Mouse (Mus musculus) small intestine, adult 2 months (tissue): ENCODE measurements at regions not wholly inside any gene's neighbourhood (a gene's known extent, or its start where the extent isn't known, plus 50 kb on each side); places are given as distances from the start of the nearest gene placed in this dataset.

ENCODE experiments used
- H3K27ac ChIP-seq: fragments of 200-500 bp; 2 replicates; pipeline ENCODE4 v1.5.1; 2012; ENCODE audit warnings: low read depth, low read length, control low read depth, inconsistent platforms; ENCODE audit not compliant: insufficient read depth
- H3K27me3 ChIP-seq: fragments of 200-500 bp; 2 replicates; pipeline ENCODE4 v1.6.1; 2012; ENCODE audit warnings: mild to moderate bottlenecking, moderate library complexity, low read length, inconsistent platforms; ENCODE audit not compliant: control insufficient read depth, insufficient read depth
- H3K36me3 ChIP-seq: fragments of 200-500 bp; 2 replicates; pipeline ENCODE4 v1.6.1; 2012; ENCODE audit warnings: mild to moderate bottlenecking, low read length, control low read depth, inconsistent platforms; ENCODE audit not compliant: control insufficient read depth, insufficient read depth
- H3K4me1 ChIP-seq: fragments of 200-500 bp; 2 replicates; pipeline ENCODE4 v1.6.1; 2012; ENCODE audit warnings: low read length, inconsistent platforms, mixed read lengths; ENCODE audit not compliant: control insufficient read depth, insufficient read depth, insufficient read length
- H3K4me3 ChIP-seq: fragments of 200-500 bp; 2 replicates; pipeline ENCODE4 v1.5.1; 2012; ENCODE audit warnings: low read depth, mild to moderate bottlenecking, control low read depth, inconsistent platforms, low read length, moderate library complexity
- CTCF ChIP-seq: fragments of 200-500 bp; IDR thresholded peaks from 2 replicates; pipeline ENCODE4 v1.5.1; 2012; ENCODE audit warnings: low read depth, mild to moderate bottlenecking, control low read depth, inconsistent platforms, low read length, moderate library complexity, mixed read lengths; ENCODE audit not compliant: insufficient replicate concordance, insufficient read length; ENCODE audit errors: extremely low read depth
- POLR2A ChIP-seq: fragments of 200-500 bp; IDR thresholded peaks from 2 replicates; pipeline ENCODE4 v1.6.1; 2012; ENCODE audit warnings: low read depth, mild to moderate bottlenecking, control low read depth, inconsistent platforms, low read length, moderate library complexity
- WGBS: fragments of 180-500 bp; shearing (Covaris S2); methylation state at CpG from one replicate; pipeline ENCODE4 v1.1.7; 2018; 5-methylcytosine and 5-hydroxymethylcytosine counted together

DNA sequence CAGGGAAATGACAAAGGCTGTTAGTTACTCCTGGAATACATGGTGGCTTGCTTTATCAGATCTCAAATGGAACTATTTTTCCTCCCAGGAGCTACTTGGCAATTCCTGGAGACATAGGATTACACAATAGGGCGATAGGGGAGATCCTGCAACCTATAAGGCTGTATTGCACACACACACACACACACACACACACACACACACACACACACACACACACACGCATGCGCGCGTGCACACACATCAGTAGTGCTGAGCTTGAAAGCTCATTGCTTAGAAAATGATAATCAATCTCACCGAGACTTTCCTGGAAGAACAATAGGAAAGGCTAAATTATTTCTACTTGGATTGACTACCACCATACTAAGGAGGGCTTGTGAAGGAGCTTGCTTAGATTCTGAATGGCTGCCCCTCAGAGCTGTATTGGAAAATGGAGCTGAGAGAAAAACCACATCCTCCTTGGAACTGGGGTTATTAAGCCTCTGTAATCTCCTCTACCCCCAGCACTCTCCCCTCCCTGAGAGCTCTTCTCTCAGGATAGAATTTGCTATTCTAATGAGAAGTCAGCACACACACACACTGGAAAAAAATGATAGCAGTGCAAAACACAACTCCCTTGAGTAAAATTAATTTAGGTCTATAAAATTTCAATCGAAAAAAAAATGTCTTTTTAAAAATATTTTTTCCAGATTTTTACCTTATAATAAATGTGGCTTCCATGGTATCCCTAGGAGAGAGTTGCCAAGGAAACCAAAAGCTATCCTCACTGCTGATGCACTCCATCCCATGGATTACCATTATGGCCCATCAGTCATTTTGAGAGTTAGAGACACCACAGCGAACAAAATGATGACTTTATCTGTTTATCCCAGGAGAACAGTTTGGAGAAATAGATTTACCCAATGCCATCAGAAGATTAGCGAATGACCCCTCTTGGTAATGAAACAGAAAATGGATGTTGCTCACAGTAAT lies 217.1 kb upstream of the Slco3a1 start:
- no peak for TF ChIP-seq POLR2A
- no peak for TF ChIP-seq CTCF
- no peak overlapping the region for H3K27ac ChIP-seq
- WGBS: 84% methylated on average over 9 of the region's 9 CpGs
- no peak overlapping the region for H3K4me3 ChIP-seq
- no peaks in the 10 kb centered on the region for H3K36me3 ChIP-seq
- no peaks in the 10 kb centered on the region for H3K4me1 ChIP-seq
- H3K27me3 ChIP-seq: no peaks in the 10 kb centered on the region

DNA sequence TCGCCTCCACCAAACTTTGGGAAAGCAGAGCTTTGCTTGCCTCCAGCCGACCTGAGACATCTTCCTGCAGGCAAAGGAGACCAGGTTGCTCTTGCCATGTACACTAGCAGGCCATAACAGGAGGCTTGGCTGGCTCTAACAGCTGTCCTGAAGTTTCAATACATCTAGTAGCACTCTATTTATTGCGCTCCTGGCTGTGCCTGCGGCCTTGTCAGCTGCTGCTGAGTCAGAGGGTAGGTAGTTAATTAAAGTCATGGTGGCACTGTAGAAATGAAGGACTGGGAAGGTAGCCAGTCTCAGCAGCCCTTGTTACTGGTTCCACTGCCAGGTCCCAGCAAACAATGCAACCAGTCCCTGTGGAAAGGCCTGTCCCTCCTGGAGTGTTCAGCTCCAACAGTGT lies 212.0 kb upstream of the Slco3a1 start:
- no peaks in the 10 kb centered on the region for H3K36me3 ChIP-seq
- H3K4me3 ChIP-seq: no peak overlapping the region
- H3K27me3 ChIP-seq: no peaks in the 10 kb centered on the region
- 74% methylated on average over 4 of the region's 4 CpGs for WGBS
- no peak for TF ChIP-seq POLR2A
- no peak for TF ChIP-seq CTCF
- no peak overlapping the region for H3K27ac ChIP-seq
- H3K4me1 ChIP-seq: no peaks in the 10 kb centered on the region

DNA sequence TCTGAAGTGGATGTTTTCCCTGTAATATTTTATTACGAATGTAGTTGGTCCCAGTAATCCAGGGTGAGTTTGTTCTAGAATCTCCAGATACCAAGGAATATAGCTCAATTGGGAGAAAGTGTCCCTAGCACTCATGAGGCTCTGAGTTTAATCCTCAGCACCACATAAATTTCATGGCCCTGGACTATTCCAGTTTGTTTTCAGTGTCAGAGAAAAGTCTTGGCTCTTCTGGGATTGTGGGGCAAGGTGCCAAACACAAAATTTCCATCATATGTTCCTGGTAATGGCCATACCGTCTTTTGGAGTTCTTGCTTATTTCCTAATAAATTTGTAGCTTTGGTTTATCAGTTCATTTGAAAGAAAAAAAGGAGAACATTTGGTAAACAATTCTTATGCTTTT lies 202.9 kb upstream of the Slco3a1 start:
- WGBS: 85% methylated on average over 2 of the region's 2 CpGs
- Histone ChIP-seq H3K36me3 (no peaks in the 10 kb centered on the region), H3K4me1 (no peaks in the 10 kb centered on the region), H3K4me3 (no peak overlapping the region), H3K27ac (no peak overlapping the region), H3K27me3 (no peaks in the 10 kb centered on the region)
- TF ChIP-seq POLR2A (no peak), CTCF (no peak)

DNA sequence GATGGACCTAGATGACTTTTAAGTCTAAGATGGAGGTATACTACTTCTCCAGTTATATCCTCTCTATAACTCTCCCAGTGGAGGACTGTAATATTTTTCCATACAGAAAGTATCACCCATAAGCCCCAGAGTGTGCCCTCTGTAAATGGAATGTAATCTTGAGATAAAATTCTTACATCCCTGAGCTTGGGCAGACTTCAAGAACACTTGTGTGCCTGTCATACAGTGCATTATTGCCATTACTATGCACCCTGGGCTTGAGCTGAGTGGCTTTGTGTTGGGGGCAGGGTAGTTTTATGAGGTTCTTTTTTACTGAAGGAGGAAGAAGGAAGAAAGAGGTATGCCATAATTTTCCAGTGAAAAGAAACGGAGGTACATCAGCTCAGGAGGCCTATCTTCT lies 193.1 kb upstream of the Slco3a1 start:
- TF ChIP-seq POLR2A (no peak), CTCF (no peak)
- H3K4me1 ChIP-seq: no peaks in the 10 kb centered on the region
- no peaks in the 10 kb centered on the region for H3K27me3 ChIP-seq
- H3K36me3 ChIP-seq: no peaks in the 10 kb centered on the region
- 34% methylated on average over 1 of the region's 1 CpGs for WGBS
- no peak overlapping the region for H3K4me3 ChIP-seq
- H3K27ac ChIP-seq: no peak overlapping the region

DNA sequence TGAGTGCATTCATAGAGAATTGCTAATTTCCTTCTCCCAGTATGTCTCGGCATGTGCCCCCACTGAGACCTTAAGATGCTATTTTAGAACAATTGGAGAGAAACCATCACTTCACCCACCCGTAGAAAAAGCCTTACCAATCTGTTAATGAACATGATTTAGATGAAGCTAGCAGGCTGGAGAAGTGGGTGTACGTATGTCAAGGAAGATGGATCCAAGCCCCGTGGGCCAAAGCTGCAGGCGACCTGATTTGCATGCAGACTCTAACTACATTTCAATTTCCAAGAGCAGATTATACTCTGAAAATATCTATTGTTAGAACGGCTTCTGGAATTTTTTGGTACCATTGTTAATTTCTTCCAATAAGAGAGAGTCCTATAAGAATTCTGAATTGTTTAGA lies 180.4 kb upstream of the Slco3a1 start:
- WGBS: 80% methylated on average over 6 of the region's 6 CpGs
- TF ChIP-seq POLR2A: no peak
- no peak for TF ChIP-seq CTCF
- H3K36me3 ChIP-seq: no peaks in the 10 kb centered on the region
- H3K4me1 ChIP-seq: no peaks in the 10 kb centered on the region
- H3K27ac ChIP-seq: no peak overlapping the region
- no peaks in the 10 kb centered on the region for H3K27me3 ChIP-seq
- no peak overlapping the region for H3K4me3 ChIP-seq

DNA sequence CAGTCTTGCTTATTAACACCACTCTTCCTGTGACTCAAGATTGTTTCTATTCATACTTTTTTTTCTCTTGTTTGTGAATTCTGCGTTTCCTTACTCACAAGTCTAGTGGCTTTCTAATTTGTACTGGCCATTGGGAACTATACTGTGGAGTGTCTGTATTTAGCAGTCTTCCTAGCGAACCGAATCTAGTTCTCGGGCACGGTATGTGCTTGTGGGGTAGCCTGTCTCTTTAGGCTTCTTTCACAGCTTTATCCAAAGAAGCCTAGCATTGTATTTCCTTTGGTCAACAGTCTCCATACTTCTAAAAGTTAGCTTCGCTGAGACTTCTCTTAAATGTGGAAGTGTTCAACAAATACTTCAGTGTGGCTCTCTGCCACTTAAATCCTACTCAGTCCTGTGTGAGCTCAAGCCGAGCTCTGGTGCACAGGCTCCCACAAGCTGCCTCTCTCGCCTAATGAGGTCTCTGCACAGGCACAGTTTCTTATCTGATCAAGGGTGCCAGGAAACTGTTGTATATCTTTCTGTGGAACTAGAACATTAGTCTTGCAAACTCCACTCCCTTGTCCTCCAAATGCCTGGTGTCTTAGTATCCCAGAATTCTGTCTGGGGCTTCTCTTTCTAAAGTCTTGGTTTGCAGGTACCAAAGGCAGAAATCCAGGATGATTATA lies 171.9 kb upstream of the Slco3a1 start:
- Histone ChIP-seq H3K27me3 (no peaks in the 10 kb centered on the region), H3K27ac (no peak overlapping the region), H3K4me1 (no peaks in the 10 kb centered on the region), H3K36me3 (no peaks in the 10 kb centered on the region), H3K4me3 (no peak overlapping the region)
- WGBS: 62% methylated on average over 8 of the region's 8 CpGs
- TF ChIP-seq CTCF (no peak), POLR2A (no peak)

DNA sequence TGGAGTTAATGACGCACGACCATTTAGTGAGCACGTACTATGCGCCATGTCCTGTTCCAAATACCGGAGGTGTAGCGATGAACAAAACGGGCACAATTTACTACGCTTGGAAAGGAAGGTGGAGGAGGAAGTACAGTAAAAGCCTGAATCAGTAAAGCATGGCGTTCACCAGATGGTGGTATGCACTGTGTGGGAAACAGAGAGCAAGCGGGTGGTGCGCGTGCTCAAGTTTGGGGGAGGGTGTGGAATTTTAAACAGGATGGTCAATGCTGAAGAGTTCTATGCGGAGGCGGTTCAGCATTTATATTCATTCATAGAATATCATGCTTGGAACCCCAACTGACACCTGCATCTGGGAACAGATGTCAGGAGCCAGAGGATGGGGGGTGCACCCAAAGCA lies 164.7 kb upstream of the Slco3a1 start:
- H3K27me3 ChIP-seq: no peaks in the 10 kb centered on the region
- TF ChIP-seq POLR2A: no peak
- TF ChIP-seq CTCF: no peak
- 95% methylated on average over 14 of the region's 14 CpGs for WGBS
- no peak overlapping the region for H3K4me3 ChIP-seq
- no peaks in the 10 kb centered on the region for H3K4me1 ChIP-seq
- H3K36me3 ChIP-seq: no peaks in the 10 kb centered on the region
- no peak overlapping the region for H3K27ac ChIP-seq
